Mouse (Mus musculus): Measurements from ENCODE around the gene Cebpg. TPM values are rescaled to one million over a fixed set of nuclear protein-coding genes. Genes with fewer than 3 reads are reported as not detected.

Gene Cebpg
- polyA plus RNA-seq, 1 experiment: 25.8 TPM

- Histone ChIP-seq H3K4me1 (ENCODE audit: control insufficient read depth, insufficient read depth, low read length) (peaks cover 7% of the 10 kb centered on the region; the same call in 1 of the 2 replicates), H3K4me3 (ENCODE audit: insufficient read depth, low read length) (peak overlapping the region; percentile 79), H3K27ac (ENCODE audit: insufficient read depth, low read length) (peak overlapping the region; percentile 79; the same call in 1 of the 2 replicates)
- TF ChIP-seq POLR2A (IDR thresholded peaks at IDR 0.05; ENCODE audit: extremely low read depth, insufficient read depth, low read length) (no peak), CTCF (IDR thresholded peaks at IDR 0.05; ENCODE audit: extremely low read depth, insufficient read depth, low read length) (no peak)
Observed at GRCm38 (mm10) chr7:35054977-35055618, 1.3 kb downstream of the Cebpg start.

GRCm38 (mm10) chr7:35054286-35054685 lies 2.1 kb downstream of the Cebpg start:
- TF ChIP-seq CTCF (IDR thresholded peaks at IDR 0.05; ENCODE audit: extremely low read depth, insufficient read depth, low read length): no peak
- no peak for TF ChIP-seq POLR2A (IDR thresholded peaks at IDR 0.05; ENCODE audit: extremely low read depth, insufficient read depth, low read length)
- Histone ChIP-seq H3K4me3 (ENCODE audit: insufficient read depth, low read length) (no peak overlapping the region), H3K27ac (ENCODE audit: insufficient read depth, low read length) (no peak overlapping the region)

GRCm38 (mm10) chr7:35053161-35053560 lies 3.2 kb downstream of the Cebpg start:
- TF ChIP-seq CTCF (IDR thresholded peaks at IDR 0.05; ENCODE audit: extremely low read depth, insufficient read depth, low read length) (no peak), POLR2A (IDR thresholded peaks at IDR 0.05; ENCODE audit: extremely low read depth, insufficient read depth, low read length) (no peak)
- no peak overlapping the region for H3K27ac ChIP-seq (ENCODE audit: insufficient read depth, low read length)
- H3K4me3 ChIP-seq (ENCODE audit: insufficient read depth, low read length): no peak overlapping the region
- H3K4me1 ChIP-seq (ENCODE audit: control insufficient read depth, insufficient read depth, low read length): peaks cover 7% of the 10 kb centered on the region; the same call in 1 of the 2 replicates

More at GRCm38 (mm10) chr7:35054286-35054685, 2.1 kb downstream of the Cebpg start:
- peaks cover 7% of the 10 kb centered on the region; the same call in 1 of the 2 replicates for H3K4me1 ChIP-seq (ENCODE audit: control insufficient read depth, insufficient read depth, low read length)

- Histone ChIP-seq H3K4me1 (ENCODE audit: control insufficient read depth, insufficient read depth, low read length) (peaks cover 7% of the 10 kb centered on the region; the same call in 1 of the 2 replicates), H3K4me3 (ENCODE audit: insufficient read depth, low read length) (no peak overlapping the region), H3K27ac (ENCODE audit: insufficient read depth, low read length) (no peak overlapping the region)
- TF ChIP-seq CTCF (IDR thresholded peaks at IDR 0.05; ENCODE audit: extremely low read depth, insufficient read depth, low read length): no peak
- no peak for TF ChIP-seq POLR2A (IDR thresholded peaks at IDR 0.05; ENCODE audit: extremely low read depth, insufficient read depth, low read length)
Observed at GRCm38 (mm10) chr7:35050540-35050939, 5.8 kb downstream of the Cebpg start.

- Histone ChIP-seq H3K4me3 (ENCODE audit: insufficient read depth, low read length) (no peak overlapping the region), H3K4me1 (ENCODE audit: control insufficient read depth, insufficient read depth, low read length) (no peaks in the 10 kb centered on the region), H3K27ac (ENCODE audit: insufficient read depth, low read length) (no peak overlapping the region)
- TF ChIP-seq POLR2A (IDR thresholded peaks at IDR 0.05; ENCODE audit: extremely low read depth, insufficient read depth, low read length) (no peak), CTCF (IDR thresholded peaks at IDR 0.05; ENCODE audit: extremely low read depth, insufficient read depth, low read length) (no peak)
Observed at GRCm38 (mm10) chr7:35046091-35046490, 10.3 kb downstream of the Cebpg start.

- Histone ChIP-seq H3K4me1 (ENCODE audit: control insufficient read depth, insufficient read depth, low read length) (no peaks in the 10 kb centered on the region), H3K27ac (ENCODE audit: insufficient read depth, low read length) (no peak overlapping the region), H3K4me3 (ENCODE audit: insufficient read depth, low read length) (no peak overlapping the region)
- TF ChIP-seq CTCF (IDR thresholded peaks at IDR 0.05; ENCODE audit: extremely low read depth, insufficient read depth, low read length) (no peak), POLR2A (IDR thresholded peaks at IDR 0.05; ENCODE audit: extremely low read depth, insufficient read depth, low read length) (no peak)
Observed at GRCm38 (mm10) chr7:35044719-35045118, 11.7 kb downstream of the Cebpg start.

GRCm38 (mm10) chr7:35043266-35043817 lies 13.0 kb downstream of the Cebpg start:
- no peak for TF ChIP-seq CTCF (IDR thresholded peaks at IDR 0.05; ENCODE audit: extremely low read depth, insufficient read depth, low read length)
- no peak for TF ChIP-seq POLR2A (IDR thresholded peaks at IDR 0.05; ENCODE audit: extremely low read depth, insufficient read depth, low read length)
- H3K4me1 ChIP-seq (ENCODE audit: control insufficient read depth, insufficient read depth, low read length): no peaks in the 10 kb centered on the region
- H3K4me3 ChIP-seq (ENCODE audit: insufficient read depth, low read length): no peak overlapping the region
- 0 out of 2 replicates have a peak overlapping the region, but pooled peaks have one; percentile 28 for H3K27ac ChIP-seq (ENCODE audit: insufficient read depth, low read length)

GRCm38 (mm10) chr7:35042759-35043217 lies 13.6 kb downstream of the Cebpg start:
- no peak for TF ChIP-seq POLR2A (IDR thresholded peaks at IDR 0.05; ENCODE audit: extremely low read depth, insufficient read depth, low read length)
- TF ChIP-seq CTCF (IDR thresholded peaks at IDR 0.05; ENCODE audit: extremely low read depth, insufficient read depth, low read length): no peak
- Histone ChIP-seq H3K27ac (ENCODE audit: insufficient read depth, low read length) (0 out of 2 replicates have a peak overlapping the region, but pooled peaks have one; percentile 28), H3K4me1 (ENCODE audit: control insufficient read depth, insufficient read depth, low read length) (no peaks in the 10 kb centered on the region), H3K4me3 (ENCODE audit: insufficient read depth, low read length) (no peak overlapping the region)

GRCm38 (mm10) chr7:35042209-35042554 lies 14.2 kb downstream of the Cebpg start:
- Histone ChIP-seq H3K4me1 (ENCODE audit: control insufficient read depth, insufficient read depth, low read length) (no peaks in the 10 kb centered on the region), H3K4me3 (ENCODE audit: insufficient read depth, low read length) (no peak overlapping the region), H3K27ac (ENCODE audit: insufficient read depth, low read length) (peak overlapping the region; percentile 28)
- no peak for TF ChIP-seq CTCF (IDR thresholded peaks at IDR 0.05; ENCODE audit: extremely low read depth, insufficient read depth, low read length)
- no peak for TF ChIP-seq POLR2A (IDR thresholded peaks at IDR 0.05; ENCODE audit: extremely low read depth, insufficient read depth, low read length)

All from cortical plate, adult 2 months (tissue).